Mouse (Mus musculus) heart, postnatal 25 days (tissue): ENCODE data around the gene Atxn7l2. TPM values are rescaled to one million over a fixed set of nuclear protein-coding genes. Genes with fewer than 3 reads are reported as not detected.

ENCODE experiments used
- total RNA-seq, 2 experiments: library from RNA; stranded (reverse); gene quantifications; 2 replicates each; pipeline ENCODE4 v1.2.3; 2021

The Atxn7l2 gene
- total RNA-seq, 2 experiments from 2014 or later = 2.4 to 3.3 TPM

Other genes starting within 250 kb of the Atxn7l2 start
- gene Gstm3, start 241.7 kb downstream of the Atxn7l2 start, total RNA-seq = not detected
- 100 to 1,000 TPM; 137 to 156 TPM for gene Gstm2, start 224.5 kb downstream of the Atxn7l2 start, total RNA-seq
- 100 to 1,000 TPM; 224 to 232 TPM for gene Gstm1, start 193.0 kb downstream of the Atxn7l2 start, total RNA-seq
- gene Gstm4, start 166.0 kb downstream of the Atxn7l2 start, total RNA-seq = 10 to 100 TPM; 10.9 TPM
- 1 to 10 TPM; 4.7 to 6.2 TPM for gene Ampd2, start 124.3 kb downstream of the Atxn7l2 start, total RNA-seq
- not detected for gene Gnat2, start 118.1 kb downstream of the Atxn7l2 start, total RNA-seq
- 10 to 100 TPM; 18.5 to 21.3 TPM for gene Gnai3, start 64.8 kb downstream of the Atxn7l2 start, total RNA-seq
- not detected for gene Gpr61, start 56.1 kb downstream of the Atxn7l2 start, total RNA-seq
- gene Amigo1, start 24.6 kb downstream of the Atxn7l2 start, total RNA-seq = 10 to 100 TPM; 12.2 to 12.5 TPM
- 1 to 10 TPM; 4.9 to 5.1 TPM for gene Cyb561d1, start 9.7 kb downstream of the Atxn7l2 start, total RNA-seq
- gene Sypl2, start 15.7 kb upstream of the Atxn7l2 start, total RNA-seq = under 1 TPM; 0.57 to 0.87 TPM
- 10 to 100 TPM; 52.5 to 53.8 TPM for gene Psma5, start 46.0 kb upstream of the Atxn7l2 start, total RNA-seq
- gene Sort1, start 73.1 kb upstream of the Atxn7l2 start, total RNA-seq = 10 to 100 TPM; 17.1 to 18.9 TPM
- 10 to 100 TPM; 58.9 to 60.3 TPM for gene Mybphl, start 154.0 kb upstream of the Atxn7l2 start, total RNA-seq
- under 1 TPM; 0.16 to 0.45 TPM for gene Psrc1, start 172.9 kb upstream of the Atxn7l2 start, total RNA-seq
- gene Celsr2, start 204.6 kb upstream of the Atxn7l2 start, total RNA-seq = 1 to 10 TPM; 4.2 to 5.3 TPM
- 10 to 100 TPM; 80.8 to 81.5 TPM for gene Sars, start 234.3 kb upstream of the Atxn7l2 start, total RNA-seq